Mouse (Mus musculus) CH12.LX (cell line): Measurements from ENCODE around the gene Adam15. TPM values are rescaled to one million over a fixed set of nuclear protein-coding genes. Genes with fewer than 3 reads are reported as not detected.

Source experiments
- DNase-seq: peaks from one replicate; pipeline ENCODE4 v3.0.0-alpha.2; 2013; ENCODE audit errors: extremely low read depth
- H3K27ac ChIP-seq: 2 replicates; pipeline ENCODE4 v1.5.1; 2012; ENCODE audit warnings: low read depth, mild to moderate bottlenecking, control low read depth, moderate library complexity; ENCODE audit not compliant: insufficient read depth
- H3K27me3 ChIP-seq: replicated peaks from 2 replicates; pipeline ENCODE3; 2012; ENCODE audit warnings: inconsistent platforms
- H3K36me3 ChIP-seq, 2 experiments: replicated peaks in 1 of 2; 2 replicates each; pipeline versions ENCODE3 to v1.6.1; 2012; ENCODE audit warnings: inconsistent platforms in 1 of 2, low read length in 1 of 2, mild to moderate bottlenecking in 1 of 2, mixed read lengths in 1 of 2, moderate library complexity in 1 of 2; ENCODE audit not compliant: control insufficient read depth in 1 of 2, insufficient read depth in 1 of 2
- H3K4me1 ChIP-seq, 2 experiments: 2 replicates each; pipeline ENCODE4 v1.6.1; 2012; ENCODE audit warnings: inconsistent platforms in 1 of 2, moderate library complexity in 1 of 2; ENCODE audit not compliant: insufficient read depth in 2 of 2, control insufficient read depth in 1 of 2
- H3K4me2 ChIP-seq: 2 replicates; pipeline ENCODE4 v1.6.1; 2012; ENCODE audit warnings: low read depth, mild to moderate bottlenecking, control low read depth; ENCODE audit not compliant: poor library complexity, insufficient read depth, severe bottlenecking
- H3K4me3 ChIP-seq, 3 experiments: fragments of 150-350 bp in 1 of 3; sonication (generic) in 1 of 3; replicated peaks in 1 of 3; 2 replicates each; pipeline versions ENCODE3 to v1.5.1; 2011 to 2012; ENCODE audit warnings: low read depth in 2 of 3, low read length in 2 of 3, mild to moderate bottlenecking in 2 of 3, moderate library complexity in 2 of 3, control low read depth in 1 of 3, improper control_type of control experiment in 1 of 3, inconsistent platforms in 1 of 3, mixed read lengths in 1 of 3; ENCODE audit not compliant: poor library complexity in 1 of 3
- H3K79me2 ChIP-seq: replicated peaks from 2 replicates; pipeline ENCODE4 v1.6.1; 2012; ENCODE audit warnings: mild to moderate bottlenecking, moderate library complexity; ENCODE audit not compliant: control insufficient read depth, poor library complexity, insufficient read depth, severe bottlenecking; ENCODE audit errors: extremely low read depth
- H3K9ac ChIP-seq: 2 replicates; pipeline ENCODE4 v1.6.1; 2012; ENCODE audit warnings: low read depth, mild to moderate bottlenecking, control low read depth, moderate library complexity; ENCODE audit not compliant: insufficient read depth
- H3K9me3 ChIP-seq: replicated peaks from 2 replicates; pipeline ENCODE3; 2012; ENCODE audit warnings: low read length, inconsistent platforms, mixed read lengths
- BHLHE40 ChIP-seq: IDR thresholded peaks from 2 replicates; pipeline ENCODE4 v1.6.1; 2011; ENCODE audit warnings: mild to moderate bottlenecking, low read depth, low read length, improper control_type of control experiment
- CHD1 ChIP-seq: IDR thresholded peaks from 2 replicates; pipeline ENCODE4 v1.6.1; 2012; ENCODE audit warnings: low read depth, low read length, improper control_type of control experiment, inconsistent platforms
- E2F4 ChIP-seq: IDR thresholded peaks from 2 replicates; pipeline ENCODE4 v1.6.1; 2011; ENCODE audit warnings: low read depth, low read length, improper control_type of control experiment; ENCODE audit not compliant: insufficient replicate concordance
- ETS1 ChIP-seq: conservative IDR thresholded peaks from 2 replicates; pipeline ENCODE4 v1.6.1; 2012; ENCODE audit warnings: low read depth, mild to moderate bottlenecking, inconsistent platforms, low read length, improper control_type of control experiment, moderate library complexity
- KAT2A ChIP-seq: IDR thresholded peaks from 2 replicates; pipeline ENCODE4 v1.6.1; 2012; ENCODE audit warnings: low read length, improper control_type of control experiment, inconsistent platforms; ENCODE audit not compliant: insufficient replicate concordance
- MAZ ChIP-seq: IDR thresholded peaks from 2 replicates; pipeline ENCODE4 v1.6.1; 2012; ENCODE audit warnings: low read depth, mild to moderate bottlenecking, inconsistent platforms, low read length, improper control_type of control experiment, moderate library complexity
- MYC ChIP-seq: IDR thresholded peaks from 2 replicates; pipeline ENCODE4 v1.6.1; 2011; ENCODE audit warnings: low read depth, mild to moderate bottlenecking, improper control_type of control experiment, low read length
- TBP ChIP-seq: conservative IDR thresholded peaks from 2 replicates; pipeline ENCODE4 v1.6.1; 2011; ENCODE audit warnings: low read depth, low read length, improper control_type of control experiment
- USF1 ChIP-seq: IDR thresholded peaks from 2 replicates; pipeline ENCODE4 v1.6.1; 2014; ENCODE audit warnings: low read depth, mild to moderate bottlenecking, inconsistent platforms, low read length, improper control_type of control experiment
- ZMIZ1 ChIP-seq: IDR thresholded peaks from 2 replicates; pipeline ENCODE4 v1.6.1; 2012; ENCODE audit warnings: low read depth, mild to moderate bottlenecking, inconsistent platforms, low read length, improper control_type of control experiment
- dilution Hi-C: fragments of 300-500 bp; cut with MboI; formaldehyde crosslinking; loops from 2 replicates; pipeline ENCODE4 v1.14.3; 2020; ENCODE audit warnings: low sequenced_read_pairs; ENCODE audit not compliant: extremely low pct_unique_long_range_greater_than_20kb, extremely low pct_ligation_motif_present
- in situ Hi-C: fragments of 300-500 bp; cut with MboI; formaldehyde crosslinking; loops from 3 replicates; pipeline ENCODE4 v1.14.3; 2019; ENCODE audit warnings: low sequenced_read_pairs, low pct_ligation_motif_present, low pct_unique_long_range_greater_than_20kb, mixed read lengths
- polyA plus RNA-seq: library from polyadenylated mRNA; unstranded; fragments of >175 nt; gene quantifications from 2 replicates; pipeline ENCODE4 v1.2.1, GENCODE M21; 2012; ENCODE audit warnings: low read depth; ENCODE audit not compliant: insufficient read length
- total RNA-seq, 2 experiments: library from RNA; depleted of rRNA; stranded (reverse); fragments of 300-350 nt in 1 of 2; fragments of >200 nt in 1 of 2; gene quantifications; 2 replicates each; pipeline ENCODE4 v1.2.3; 2012 to 2014

Adam15 gene
- total and polyA plus RNA-seq, 3 experiments = 5.8 to 39.1 (median 26.5) TPM

GRCm38 (mm10) chr3:89373581-89374231 lies 23.9 kb upstream of the Adam15 start:
- no peak for TF ChIP-seq CHD1
- dilution Hi-C loops (no loop called here), in situ Hi-C loops (no loop called here)
- Histone ChIP-seq H3K27ac (no peak overlapping the region), H3K4me1 (peaks cover 15 to 29% of the 10 kb centered on the region in 2 experiments), H3K9me3 (no peaks in the 10 kb centered on the region), H3K36me3 (peaks cover 11 to 26% of the 10 kb centered on the region in 2 experiments), H3K9ac (no peak overlapping the region), H3K27me3 (no peaks in the 10 kb centered on the region), H3K4me2 (no peak overlapping the region), H3K79me2 (no peaks in the 10 kb centered on the region), H3K4me3 (no peak overlapping the region)
- DNase-seq = no peak

GRCm38 (mm10) chr3:89367338-89367737 lies 17.5 kb upstream of the Adam15 start:
- in situ Hi-C loops (no loop called here), dilution Hi-C loops (no loop called here)
- TF ChIP-seq E2F4 (no peak), TBP (no peak), ETS1 (no peak), KAT2A (no peak), MYC (no peak), ZMIZ1 (no peak), USF1 (no peak), BHLHE40 (no peak)
- Histone ChIP-seq H3K27ac (no peak overlapping the region), H3K4me2 (no peak overlapping the region), H3K9ac (no peak overlapping the region), H3K27me3 (peaks cover 13% of the 10 kb centered on the region), H3K4me1 (peaks cover 0 to 3% of the 10 kb centered on the region in 2 experiments; a peak in 1 of 4 replicates), H3K36me3 (no peaks in the 10 kb centered on the region), H3K4me3 (no peak overlapping the region), H3K9me3 (no peaks in the 10 kb centered on the region), H3K79me2 (no peaks in the 10 kb centered on the region)
- DNase-seq = no peak

- in situ Hi-C loops = no loop called here
- no peak overlapping the region for H3K9ac ChIP-seq
- TF ChIP-seq MAZ = no peak
- TF ChIP-seq USF1 = no peak
- TF ChIP-seq, all 38 proteins: peak for 0
- H3K79me2 ChIP-seq = no peaks in the 10 kb centered on the region
- H3K36me3 ChIP-seq = no peaks in the 10 kb centered on the region
- H3K4me3 ChIP-seq = no peak overlapping the region
- no peaks in the 10 kb centered on the region for H3K9me3 ChIP-seq
- dilution Hi-C loops = no loop called here
- no peak for DNase-seq
- no peak overlapping the region for H3K4me2 ChIP-seq
- H3K27me3 ChIP-seq = peaks cover 15% of the 10 kb centered on the region
- H3K4me1 ChIP-seq = peaks cover 0 to 3% of the 10 kb centered on the region in 2 experiments; a peak in 1 of 4 replicates
- H3K27ac ChIP-seq = no peak overlapping the region
Measured at GRCm38 (mm10) chr3:89365486-89366414, 16.0 kb upstream of the Adam15 start.
